Mouse (Mus musculus) frontal cortex, postnatal 36 days (tissue): ENCODE measurements around the gene Gm5617.
"Not testable (repeated sequence)": the region's sequence is repeated elsewhere in the genome, so short reads cannot be mapped to it uniquely, and the experiment has no call there.

Source experiments
- DNase-seq, 2 experiments: peaks; one replicate each; pipeline ENCODE4 v3.0.0; 2022; ENCODE audit warnings: low spot score in 2 of 2

The Gm5617 gene

DNA sequence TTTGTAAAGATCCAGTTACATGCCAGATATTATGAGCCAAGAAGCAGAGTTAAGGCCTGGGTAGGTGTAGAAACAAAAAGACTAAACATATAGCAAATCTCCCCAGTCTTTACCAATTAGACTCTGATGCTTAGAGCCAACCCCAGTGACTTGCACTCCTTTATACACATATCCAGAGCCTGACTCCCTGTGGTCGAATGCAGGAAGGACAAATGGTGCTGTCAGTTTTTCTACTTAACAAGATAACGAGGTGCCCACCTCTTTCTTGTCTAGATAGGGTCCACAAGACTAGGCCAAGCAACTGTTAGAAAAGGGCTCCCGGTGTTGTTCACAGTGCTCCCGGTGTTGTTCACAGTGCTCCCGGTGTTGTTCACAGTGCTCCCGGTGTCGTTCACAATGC is 6.0 kb downstream of the Gm5617 start:
- no peak for DNase-seq

DNA sequence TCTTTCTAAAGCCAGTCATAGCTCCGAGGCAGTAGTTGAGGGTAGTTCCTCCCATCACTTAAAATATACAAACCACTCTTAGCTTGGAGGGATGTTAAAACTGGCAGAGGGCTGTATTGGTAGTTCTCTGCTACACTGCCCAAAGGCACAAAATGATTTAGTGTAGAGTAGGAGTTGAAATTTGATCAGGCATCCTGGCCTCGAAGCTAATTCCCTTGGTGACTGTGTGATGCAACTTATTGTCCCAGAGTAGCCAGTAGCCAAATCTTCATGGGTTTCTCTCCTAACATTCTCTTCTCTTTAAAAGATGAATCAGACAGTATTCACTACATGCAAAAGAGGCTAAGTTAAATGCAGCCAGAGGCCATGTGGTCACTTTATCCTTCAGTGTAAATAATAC is 7.8 kb downstream of the Gm5617 start:
- no peak for DNase-seq

GRCm38 (mm10) chr9:48504741-48505365 is 9.6 kb downstream of the Gm5617 start:
- peak; percentile 13 to 55 for DNase-seq

DNA sequence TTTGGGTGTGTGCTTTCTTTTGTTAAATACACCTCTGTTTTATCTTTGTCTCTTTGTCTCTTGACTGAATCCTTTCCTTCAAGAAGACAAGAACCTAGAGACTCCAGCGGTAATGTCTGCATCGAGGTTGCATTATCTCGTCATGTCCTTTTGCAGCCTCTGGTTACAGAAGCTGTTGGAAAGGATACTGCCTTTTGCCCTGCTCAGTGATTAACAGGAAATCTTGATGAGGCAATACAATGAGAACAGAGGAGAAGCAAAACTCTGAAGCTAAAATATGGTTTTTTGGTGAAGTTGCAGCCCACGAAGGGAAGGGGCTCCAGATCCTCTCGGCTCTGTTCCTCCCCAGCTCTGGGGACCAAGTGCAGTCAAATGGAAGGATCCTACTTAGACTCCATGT is 14.9 kb downstream of the Gm5617 start:
- DNase-seq, result no peak

- DNase-seq, result no peak
These were observed 20.1 kb downstream of the Gm5617 start for GRCm38 (mm10) chr9:48515332-48515731.

GRCm38 (mm10) chr9:48516615-48517371 is 21.6 kb downstream of the Gm5617 start:
- no peak for DNase-seq

- no peak for DNase-seq
These were observed 22.3 kb downstream of the Gm5617 start for GRCm38 (mm10) chr9:48517372-48518130.

- not testable (repeated sequence) for DNase-seq
These were observed 25.2 kb downstream of the Gm5617 start for GRCm38 (mm10) chr9:48520405-48520804.

DNA sequence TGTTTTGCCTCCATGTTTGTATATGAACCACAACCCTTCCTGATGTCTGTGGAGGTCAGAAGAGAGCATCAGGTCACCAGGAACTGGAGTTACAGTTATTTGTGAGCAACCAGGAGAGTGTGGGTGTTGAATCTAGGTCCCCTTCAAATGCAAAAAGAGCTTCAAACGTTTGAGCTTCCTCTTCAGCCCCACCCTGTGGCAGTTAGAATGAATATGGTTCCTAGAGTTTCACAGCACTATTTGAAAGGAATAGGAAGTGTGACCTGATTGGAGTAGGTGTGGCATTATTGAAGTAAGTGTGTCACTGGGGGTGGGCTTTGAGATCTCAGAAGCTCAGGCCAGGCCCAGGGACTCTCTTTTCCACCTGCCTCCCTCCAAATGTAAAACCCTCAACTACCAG is 30.3 kb downstream of the Gm5617 start:
- no peak for DNase-seq

DNA sequence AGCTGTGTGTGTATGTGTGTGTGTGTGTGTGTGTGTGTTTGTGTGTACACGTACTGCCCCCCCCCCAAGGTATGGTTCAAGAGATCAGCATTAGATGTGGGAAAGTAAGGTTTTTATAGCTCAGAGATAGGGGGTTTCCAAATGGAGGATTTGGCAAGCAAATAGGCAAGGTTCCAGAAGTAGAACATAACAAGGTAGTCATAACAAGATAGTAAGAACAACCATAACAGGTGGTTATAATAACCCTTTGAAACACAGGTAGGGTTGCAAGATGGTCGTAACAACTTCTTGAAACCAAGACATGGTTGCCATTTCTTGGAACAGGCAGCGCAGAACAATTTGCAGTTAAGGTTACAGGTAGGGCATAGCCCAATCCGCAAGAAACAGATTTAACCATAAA is 31.3 kb downstream of the Gm5617 start:
- no peak for DNase-seq

GRCm38 (mm10) chr9:48531294-48531693 is 36.1 kb downstream of the Gm5617 start:
- DNase-seq, result peak in 1 of 2 experiments; percentile 43

DNA sequence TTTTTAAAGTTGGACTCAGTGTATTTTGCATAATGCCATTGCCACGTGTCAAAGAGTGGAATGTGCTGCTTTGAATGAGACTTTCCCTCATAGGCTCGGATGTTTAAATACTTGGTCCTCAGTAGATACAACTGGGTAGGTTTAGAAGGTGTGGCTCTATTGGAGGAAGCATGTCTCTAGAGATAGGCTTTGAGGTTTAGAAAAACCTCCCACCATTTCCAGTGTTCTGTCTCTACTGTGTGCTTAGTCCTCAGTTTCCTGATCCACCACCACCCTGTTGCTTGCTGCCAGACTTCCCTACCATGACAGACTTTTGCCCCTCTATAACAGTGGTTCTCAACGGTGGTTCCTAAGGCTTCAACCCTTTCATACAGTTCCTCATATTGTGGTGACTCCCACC is 37.0 kb downstream of the Gm5617 start:
- no peak for DNase-seq

GRCm38 (mm10) chr9:48532730-48533129 is 37.5 kb downstream of the Gm5617 start:
- no peak for DNase-seq

GRCm38 (mm10) chr9:48536414-48536813 is 41.2 kb downstream of the Gm5617 start:
- no peak for DNase-seq

DNA sequence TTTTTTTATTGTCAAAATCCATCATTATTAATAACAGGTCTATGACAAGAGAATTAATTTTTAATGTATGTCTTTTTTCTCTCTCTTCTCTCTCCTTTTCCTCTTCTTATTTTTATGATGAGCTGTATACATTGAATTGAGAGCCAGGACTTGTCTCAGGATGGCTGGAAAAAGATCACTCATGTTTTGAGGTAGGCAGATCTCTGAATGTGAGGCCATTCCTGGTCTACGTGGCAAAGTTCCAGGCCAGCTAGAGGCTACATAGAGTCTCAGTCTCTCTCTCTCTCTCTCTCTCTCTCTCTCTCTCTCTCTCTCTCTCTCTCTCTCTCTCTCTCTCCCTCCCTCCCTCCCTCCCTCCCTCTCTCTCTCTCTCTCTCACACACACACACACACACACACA is 42.4 kb downstream of the Gm5617 start:
- not testable (repeated sequence) for DNase-seq

GRCm38 (mm10) chr9:48538044-48538645 is 42.9 kb downstream of the Gm5617 start:
- no peak for DNase-seq

- no peak for DNase-seq
These were observed 43.4 kb downstream of the Gm5617 start for GRCm38 (mm10) chr9:48538688-48539087.
